Mouse (Mus musculus): ENCODE data around the gene Thap12. TPM values are rescaled to one million over a fixed set of nuclear protein-coding genes. Genes with fewer than 3 reads are reported as not detected.

Thap12 gene
- total and polyA plus RNA-seq, 3 experiments = 29.6 to 92.9 (median 70.1) TPM

- no peak overlapping the region for H3K27ac ChIP-seq (ENCODE audit: insufficient read depth, low read depth)
- no peaks in the 10 kb centered on the region for H3K9me3 ChIP-seq (replicated peaks; ENCODE audit: low read length)
- H3K36me3 ChIP-seq (replicated peaks in 1 of 2; ENCODE audit: control insufficient read depth in 1 of 2, insufficient read depth in 1 of 2, low read length in 1 of 2) = no peaks in the 10 kb centered on the region
- no peak overlapping the region for H3K4me3 ChIP-seq (replicated peaks in 1 of 3; ENCODE audit: low read depth in 2 of 3, low read length in 2 of 3, poor library complexity in 1 of 3)
- dilution Hi-C loops (cut with MboI; ENCODE audit: extremely low pct_ligation_motif_present, extremely low pct_unique_long_range_greater_than_20kb, low sequenced_read_pairs) (no loop called here), in situ Hi-C loops (cut with MboI; ENCODE audit: low pct_ligation_motif_present, low pct_unique_long_range_greater_than_20kb, low sequenced_read_pairs) (loop anchor here (10.0 kb wide), 1 partner anchor 344 kb away; no protein-coding TSS in a partner anchor)
- peaks cover 24% of the 10 kb centered on the region for H3K27me3 ChIP-seq (replicated peaks)
- H3K9ac ChIP-seq (ENCODE audit: insufficient read depth, low read depth) = no peak overlapping the region
- H3K4me2 ChIP-seq (ENCODE audit: insufficient read depth, low read depth, poor library complexity, severe bottlenecking) = no peak overlapping the region
- no peak for DNase-seq (ENCODE audit: extremely low read depth)
- H3K4me1 ChIP-seq (ENCODE audit: control insufficient read depth in 1 of 2, insufficient read depth in 2 of 2) = peaks cover 0 to 11% of the 10 kb centered on the region in 2 experiments; a peak in 2 of 4 replicates
- H3K79me2 ChIP-seq (replicated peaks; ENCODE audit: control insufficient read depth, extremely low read depth, insufficient read depth, poor library complexity, severe bottlenecking) = no peaks in the 10 kb centered on the region
- no peak for TF ChIP-seq ZKSCAN1 (IDR thresholded peaks at IDR 0.05; ENCODE audit: borderline replicate concordance, low read depth, low read length)
- TF ChIP-seq BHLHE40 (IDR thresholded peaks at IDR 0.05; ENCODE audit: low read depth, low read length) = no peak
- no peak for TF ChIP-seq PAX5 (IDR thresholded peaks at IDR 0.05; ENCODE audit: low read length)
Observed at GRCm38 (mm10) chr7:98740363-98740762, 37.5 kb downstream of the Thap12 start.

- Histone ChIP-seq H3K79me2 (replicated peaks; ENCODE audit: control insufficient read depth, extremely low read depth, insufficient read depth, poor library complexity, severe bottlenecking) (no peaks in the 10 kb centered on the region), H3K9me3 (replicated peaks; ENCODE audit: low read length) (no peaks in the 10 kb centered on the region), H3K4me1 (ENCODE audit: control insufficient read depth in 1 of 2, insufficient read depth in 2 of 2) (peaks cover 0 to 4% of the 10 kb centered on the region in 2 experiments; a peak in 1 of 4 replicates), H3K27me3 (replicated peaks) (peaks cover 42% of the 10 kb centered on the region), H3K27ac (ENCODE audit: insufficient read depth, low read depth) (no peak overlapping the region), H3K4me2 (ENCODE audit: insufficient read depth, low read depth, poor library complexity, severe bottlenecking) (no peak overlapping the region), H3K36me3 (replicated peaks in 1 of 2; ENCODE audit: control insufficient read depth in 1 of 2, insufficient read depth in 1 of 2, low read length in 1 of 2) (no peaks in the 10 kb centered on the region), H3K4me3 (replicated peaks in 1 of 3; ENCODE audit: low read depth in 2 of 3, low read length in 2 of 3, poor library complexity in 1 of 3) (no peak overlapping the region), H3K9ac (ENCODE audit: insufficient read depth, low read depth) (no peak overlapping the region)
- dilution Hi-C loops (cut with MboI; ENCODE audit: extremely low pct_ligation_motif_present, extremely low pct_unique_long_range_greater_than_20kb, low sequenced_read_pairs) = no loop called here
- DNase-seq (ENCODE audit: extremely low read depth) = peak; percentile 63
- in situ Hi-C loops (cut with MboI; ENCODE audit: low pct_ligation_motif_present, low pct_unique_long_range_greater_than_20kb, low sequenced_read_pairs) = loop anchor here (10.0 kb wide), 1 partner anchor 341 kb away; no protein-coding TSS in a partner anchor
- TF ChIP-seq POLR2AphosphoS2 (IDR thresholded peaks at IDR 0.05; ENCODE audit: low read depth, low read length) (no peak), UBTF (IDR thresholded peaks at IDR 0.05; ENCODE audit: low read depth, low read length) (no peak), ZC3H11A (IDR thresholded peaks at IDR 0.05; ENCODE audit: low read depth, low read length) (peak; percentile 49; the same call in 1 of the 2 replicates), ELF1 (IDR thresholded peaks at IDR 0.05; ENCODE audit: low read depth, low read length) (no peak), SMC3 (IDR thresholded peaks at IDR 0.05; ENCODE audit: low read depth, low read length) (peak; percentile 85), CHD1 (IDR thresholded peaks at IDR 0.05; ENCODE audit: low read depth, low read length) (no peak), ZKSCAN1 (IDR thresholded peaks at IDR 0.05; ENCODE audit: borderline replicate concordance, low read depth, low read length) (no peak), ETS1 (conservative IDR thresholded peaks at IDR 0.05; ENCODE audit: low read depth, low read length) (no peak), SIN3A (IDR thresholded peaks at IDR 0.05; ENCODE audit: low read length) (no peak), MAZ (IDR thresholded peaks at IDR 0.05; ENCODE audit: low read depth, low read length) (no peak), NRF1 (IDR thresholded peaks at IDR 0.05; ENCODE audit: low read depth, low read length) (no peak), GABPA (IDR thresholded peaks at IDR 0.05; ENCODE audit: insufficient replicate concordance, low read depth, low read length) (no peak), TCF12 (IDR thresholded peaks at IDR 0.05; ENCODE audit: low read depth, low read length) (0 out of 2 replicates have a peak, but pooled peaks have one; percentile 14), RAD21 (IDR thresholded peaks at IDR 0.05; ENCODE audit: low read depth, low read length) (peak; percentile 97), NELFE (IDR thresholded peaks at IDR 0.05; ENCODE audit: low read depth, low read length) (no peak), EP300 (IDR thresholded peaks at IDR 0.05; ENCODE audit: low read length) (no peak), MXI1 (IDR thresholded peaks at IDR 0.05; ENCODE audit: low read depth, low read length) (no peak), ZNF384 (IDR thresholded peaks at IDR 0.05; ENCODE audit: low read depth, low read length) (no peak), E2F4 (IDR thresholded peaks at IDR 0.05; ENCODE audit: insufficient replicate concordance, low read depth, low read length) (no peak), CTCF (conservative IDR thresholded peaks at IDR 0.05 in 1 of 2, IDR thresholded peaks at IDR 0.05 in 1 of 2; ENCODE audit: low read depth in 2 of 2, low read length in 2 of 2) (peak; percentile 78 to 95), JUND (conservative IDR thresholded peaks at IDR 0.05; ENCODE audit: low read depth, low read length) (no peak), USF1 (IDR thresholded peaks at IDR 0.05; ENCODE audit: low read depth, low read length) (no peak), IRF4 (IDR thresholded peaks at IDR 0.05; ENCODE audit: low read depth, low read length) (no peak), PAX5 (IDR thresholded peaks at IDR 0.05; ENCODE audit: low read length) (no peak), MEF2A (IDR thresholded peaks at IDR 0.05; ENCODE audit: borderline replicate concordance, low read depth, low read length) (no peak), HCFC1 (IDR thresholded peaks at IDR 0.05; ENCODE audit: low read depth, low read length) (no peak), MAFK (IDR thresholded peaks at IDR 0.05; ENCODE audit: insufficient replicate concordance, low read length) (no peak), BHLHE40 (IDR thresholded peaks at IDR 0.05; ENCODE audit: low read depth, low read length) (no peak), CHD2 (IDR thresholded peaks at IDR 0.05; ENCODE audit: low read length) (no peak)
Observed at GRCm38 (mm10) chr7:98743312-98743711, 40.4 kb downstream of the Thap12 start.

Data from CH12.LX (cell line).